Mouse (Mus musculus) limb, embryonic 10.5 days (tissue): ENCODE measurements around the gene Hipk3. TPM values are rescaled to one million over a fixed set of nuclear protein-coding genes. Genes with fewer than 3 reads are reported as not detected.

Experiments used
- DNase-seq: peaks from one replicate; pipeline ENCODE4 v3.0.0-alpha.2; 2017; ENCODE audit warnings: low spot score
- H3K27ac ChIP-seq: fragments of 300-500 bp; sonication (generic); 2 replicates; pipeline ENCODE4 v1.5.1; 2016; ENCODE audit warnings: mild to moderate bottlenecking
- H3K27me3 ChIP-seq: fragments of 300-500 bp; sonication (generic); 2 replicates; pipeline ENCODE4 v1.6.1; 2016; ENCODE audit warnings: low read depth, mild to moderate bottlenecking; ENCODE audit not compliant: poor library complexity, severe bottlenecking
- H3K36me3 ChIP-seq: fragments of 300-500 bp; sonication (generic); 2 replicates; pipeline ENCODE4 v1.6.1; 2016; ENCODE audit warnings: mild to moderate bottlenecking, moderate library complexity
- H3K4me1 ChIP-seq: fragments of 300-500 bp; sonication (generic); 2 replicates; pipeline ENCODE4 v1.6.1; 2016
- H3K4me3 ChIP-seq: fragments of 300-500 bp; sonication (generic); 2 replicates; pipeline ENCODE4 v1.5.1; 2016; ENCODE audit warnings: mild to moderate bottlenecking, moderate library complexity
- H3K9me3 ChIP-seq: fragments of 300-500 bp; sonication (generic); replicated peaks from 2 replicates; pipeline ENCODE4 v1.6.1; 2016; ENCODE audit warnings: mild to moderate bottlenecking
- WGBS: fragments of 180-500 bp; shearing (Covaris S2); methylation state at CpG from one replicate; pipeline ENCODE4 v1.1.7; 2016; 5-methylcytosine and 5-hydroxymethylcytosine counted together
- polyA plus RNA-seq: library from polyadenylated mRNA; unstranded; fragments of >200 nt; fragmentation: Nextera tagmentation; extraction: Ambion mirVana; gene quantifications from 2 replicates; pipeline ENCODE4 v1.2.1, GENCODE M21; 2016

The Hipk3 gene
- polyA plus RNA-seq, 1 experiment from 2014 or later, result 10.7 TPM

DNA sequence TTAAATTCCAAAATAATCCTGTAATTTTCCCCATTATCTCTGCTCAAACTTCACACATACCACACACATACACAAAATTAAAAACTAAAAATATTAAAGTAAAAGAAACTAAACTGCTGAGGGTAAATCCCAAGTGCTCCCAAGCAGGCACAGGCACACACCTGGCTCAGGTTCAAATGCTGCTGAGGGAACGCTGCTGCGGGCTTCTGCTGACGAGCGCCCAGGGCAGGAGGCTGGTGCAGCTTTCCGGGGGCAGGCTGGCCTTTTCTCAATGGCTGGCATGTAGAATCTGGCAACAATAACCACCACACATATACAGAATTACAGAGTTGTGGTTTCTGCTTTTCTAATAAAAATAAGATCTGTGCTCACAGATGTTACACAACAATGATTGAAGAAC lies 63.7 kb downstream of the Hipk3 start:
- H3K4me3 ChIP-seq, result no peak overlapping the region
- no peak overlapping the region for H3K27ac ChIP-seq
- H3K36me3 ChIP-seq, result peaks cover 56% of the 10 kb centered on the region
- 90% methylated on average over 5 of the region's 5 CpGs for WGBS
- H3K9me3 ChIP-seq, result no peaks in the 10 kb centered on the region
- DNase-seq, result no peak
- H3K27me3 ChIP-seq, result no peaks in the 10 kb centered on the region
- H3K4me1 ChIP-seq, result no peaks in the 10 kb centered on the region

DNA sequence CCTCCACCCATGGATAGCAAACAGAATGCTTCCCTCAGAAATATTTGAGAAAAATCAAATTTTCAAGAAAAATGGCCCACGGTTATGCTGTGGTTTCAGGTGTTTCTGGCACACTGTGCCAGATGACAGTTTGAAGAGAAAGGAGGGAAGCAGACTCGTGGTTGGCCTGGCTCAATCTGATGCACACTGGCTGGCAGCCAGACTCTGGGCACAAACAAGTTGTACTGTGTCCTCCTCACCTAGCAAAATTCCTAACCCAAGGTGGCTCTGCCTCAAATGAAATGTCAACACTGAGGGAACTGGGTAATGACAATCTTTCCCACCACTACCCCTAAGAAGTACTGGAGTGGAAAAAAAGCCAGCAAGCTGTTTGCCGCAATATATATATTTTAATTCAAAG lies 68.1 kb downstream of the Hipk3 start:
- H3K27ac ChIP-seq, result no peak overlapping the region
- WGBS, result 86% methylated on average over 3 of the region's 3 CpGs
- H3K9me3 ChIP-seq, result no peaks in the 10 kb centered on the region
- H3K4me1 ChIP-seq, result no peaks in the 10 kb centered on the region
- H3K4me3 ChIP-seq, result no peak overlapping the region
- no peaks in the 10 kb centered on the region for H3K27me3 ChIP-seq
- no peak for DNase-seq
- H3K36me3 ChIP-seq, result peaks cover 22% of the 10 kb centered on the region

DNA sequence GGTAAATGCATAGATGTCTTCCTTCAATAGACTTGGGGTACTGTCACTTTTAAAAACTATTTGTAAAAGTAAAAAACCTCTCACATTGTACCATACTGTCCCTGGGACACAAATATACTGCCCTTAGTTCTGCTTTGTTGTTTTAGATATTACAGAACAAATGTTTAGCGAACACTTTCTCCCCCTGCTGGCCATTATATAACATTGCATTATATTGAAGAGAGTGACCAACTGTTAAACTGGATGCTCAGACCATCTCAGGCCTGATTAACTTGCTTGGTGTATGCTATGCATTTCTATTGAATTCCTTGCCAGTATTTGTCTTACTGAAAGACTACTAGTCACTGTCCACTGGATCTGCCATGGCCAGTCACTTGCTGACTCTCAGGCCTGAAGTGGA lies 72.0 kb downstream of the Hipk3 start:
- H3K36me3 ChIP-seq, result 0 out of 2 replicates have a peak, but pooled peaks cover 2% of the 10 kb centered on the region
- WGBS, result 7% methylated on average over 1 of the region's 1 CpGs
- H3K27me3 ChIP-seq, result no peaks in the 10 kb centered on the region
- no peaks in the 10 kb centered on the region for H3K9me3 ChIP-seq
- H3K4me3 ChIP-seq, result no peak overlapping the region
- no peak for DNase-seq
- no peaks in the 10 kb centered on the region for H3K4me1 ChIP-seq
- no peak overlapping the region for H3K27ac ChIP-seq

DNA sequence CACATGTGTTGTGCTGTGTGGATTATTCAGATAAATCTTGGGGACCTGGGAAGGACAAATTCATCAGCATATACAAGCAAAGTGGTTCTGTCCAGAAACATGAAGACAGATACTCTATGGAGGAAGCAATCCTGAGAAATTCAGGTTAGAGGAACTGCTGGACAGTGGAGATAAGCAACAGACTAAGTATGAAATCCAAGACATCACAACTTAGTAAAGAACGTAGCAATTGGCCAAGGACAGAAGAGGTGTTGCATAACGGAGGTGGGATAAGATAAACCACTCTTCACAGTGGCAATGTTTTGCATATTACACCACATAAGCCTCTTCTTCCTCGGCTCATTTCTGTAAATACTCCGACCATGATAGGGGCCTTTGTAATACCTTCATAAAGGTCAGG lies 73.4 kb downstream of the Hipk3 start:
- Histone ChIP-seq H3K36me3 (no peaks in the 10 kb centered on the region), H3K4me3 (no peak overlapping the region), H3K9me3 (no peaks in the 10 kb centered on the region), H3K27me3 (no peaks in the 10 kb centered on the region), H3K4me1 (no peaks in the 10 kb centered on the region), H3K27ac (no peak overlapping the region)
- WGBS, result 87% methylated on average over 4 of the region's 4 CpGs
- DNase-seq, result no peak

DNA sequence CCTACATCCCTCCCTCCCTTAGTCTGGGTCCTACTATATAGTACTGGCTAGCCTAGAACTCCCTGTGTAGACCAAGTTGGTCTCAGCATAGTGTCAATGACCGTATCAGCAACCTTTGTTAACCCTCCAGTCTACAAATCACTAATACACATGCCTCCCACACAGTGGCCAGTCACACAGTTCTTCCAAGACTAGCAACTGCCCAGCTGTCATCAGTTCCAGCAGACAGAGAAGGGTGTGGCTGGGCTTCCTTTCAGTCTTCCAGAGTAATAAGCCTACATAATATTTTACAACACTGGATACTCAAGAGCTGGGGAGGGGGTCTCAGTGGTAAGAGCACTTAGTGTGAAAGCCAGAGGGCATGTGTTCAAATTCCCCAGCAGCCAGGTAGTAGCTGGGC lies 74.2 kb downstream of the Hipk3 start:
- no peaks in the 10 kb centered on the region for H3K36me3 ChIP-seq
- H3K4me1 ChIP-seq, result no peaks in the 10 kb centered on the region
- no peaks in the 10 kb centered on the region for H3K27me3 ChIP-seq
- DNase-seq, result no peak
- H3K4me3 ChIP-seq, result no peak overlapping the region
- H3K27ac ChIP-seq, result no peak overlapping the region
- H3K9me3 ChIP-seq, result no peaks in the 10 kb centered on the region
- 81% methylated on average over 1 of the region's 1 CpGs for WGBS

DNA sequence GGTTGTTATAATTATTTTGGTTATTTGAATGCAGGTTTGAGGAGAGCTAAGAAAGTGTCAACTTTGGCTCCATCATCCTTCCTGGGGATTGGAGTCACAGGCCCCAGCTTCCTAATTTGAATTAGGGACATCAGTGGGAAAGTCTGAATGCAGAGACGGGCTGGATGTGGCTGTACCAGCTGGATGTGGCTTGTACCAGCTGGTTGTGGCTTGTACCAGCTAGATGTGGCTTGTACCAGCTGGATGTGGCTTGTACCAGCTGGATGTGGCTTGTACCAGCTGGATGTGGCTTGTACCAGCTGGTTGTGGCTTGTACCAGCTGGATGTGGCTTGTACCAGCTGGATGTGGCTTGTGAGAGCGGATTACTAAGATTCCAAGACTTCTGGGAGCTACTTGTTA lies 74.8 kb downstream of the Hipk3 start:
- Histone ChIP-seq H3K4me1 (no peaks in the 10 kb centered on the region), H3K27ac (no peak overlapping the region), H3K4me3 (no peak overlapping the region), H3K27me3 (peaks cover 4% of the 10 kb centered on the region; the same call in 1 of the 2 replicates), H3K36me3 (no peaks in the 10 kb centered on the region), H3K9me3 (no peaks in the 10 kb centered on the region)
- WGBS, result 84% methylated on average over 2 of the region's 2 CpGs
- no peak for DNase-seq

DNA sequence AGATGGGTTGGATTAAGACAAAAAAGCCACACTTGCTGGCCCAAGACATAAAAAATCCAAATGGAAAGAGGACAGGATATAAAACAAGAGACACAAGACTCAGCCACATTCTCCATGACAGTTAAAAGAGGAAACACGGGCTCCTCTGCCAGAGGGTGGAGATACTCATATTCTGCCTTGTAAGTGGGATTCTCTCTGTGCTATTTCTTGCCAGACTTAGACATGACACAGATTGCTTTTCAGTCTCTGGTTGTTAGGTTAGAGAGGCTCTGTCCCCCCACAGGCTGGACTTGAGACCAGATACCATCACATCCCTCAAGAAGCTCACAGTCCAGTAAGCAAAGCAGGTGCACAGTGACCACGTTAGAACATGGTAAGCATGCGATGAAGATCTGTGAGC lies 81.2 kb downstream of the Hipk3 start:
- Histone ChIP-seq H3K36me3 (no peaks in the 10 kb centered on the region), H3K4me1 (peaks cover 13% of the 10 kb centered on the region), H3K9me3 (no peaks in the 10 kb centered on the region), H3K27ac (no peak overlapping the region), H3K4me3 (no peak overlapping the region), H3K27me3 (peaks cover 61% of the 10 kb centered on the region)
- 87% methylated on average over 3 of the region's 3 CpGs for WGBS
- no peak for DNase-seq

DNA sequence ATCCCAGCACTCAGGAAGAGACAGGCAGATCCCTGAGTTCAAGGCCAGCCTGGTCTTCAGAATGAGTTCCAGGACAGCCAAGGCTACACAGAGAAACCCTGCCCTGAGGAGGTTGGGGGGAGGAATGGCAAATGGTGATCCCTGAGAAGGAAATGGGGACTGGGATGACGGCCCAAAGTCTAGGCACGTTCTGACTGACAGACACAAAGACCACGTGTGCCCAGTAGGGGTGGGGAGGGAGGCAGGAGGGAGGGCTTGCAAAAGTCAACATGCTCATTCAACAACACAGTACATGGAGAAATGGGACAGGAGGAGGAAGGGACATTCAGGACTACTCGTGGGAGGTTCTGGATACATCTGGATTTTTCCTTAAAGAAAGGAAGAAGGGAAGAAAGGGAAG lies 81.8 kb downstream of the Hipk3 start:
- 35% methylated on average over 4 of the region's 4 CpGs for WGBS
- Histone ChIP-seq H3K36me3 (no peaks in the 10 kb centered on the region), H3K4me1 (peaks cover 13% of the 10 kb centered on the region), H3K27ac (no peak overlapping the region), H3K9me3 (no peaks in the 10 kb centered on the region), H3K27me3 (peaks cover 66% of the 10 kb centered on the region), H3K4me3 (no peak overlapping the region)
- DNase-seq, result no peak

DNA sequence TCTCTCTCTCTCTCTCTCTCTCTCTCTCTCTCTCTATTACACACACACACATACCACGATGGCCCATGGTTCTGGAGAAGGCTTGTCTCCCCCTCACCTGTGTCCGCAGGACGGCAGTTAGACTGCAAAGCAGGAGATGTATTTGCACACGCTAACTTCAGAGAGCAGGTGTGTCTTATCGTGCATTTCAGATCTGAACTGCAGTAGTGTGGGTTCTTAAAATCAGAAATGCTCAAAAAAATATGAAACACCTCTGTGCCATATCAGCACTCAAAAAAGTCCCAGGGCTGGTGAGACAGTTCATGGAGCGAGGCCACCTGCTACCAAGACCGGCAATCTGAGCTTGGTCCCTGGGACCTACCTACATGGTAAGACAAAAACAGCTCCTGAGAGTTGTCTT lies 82.4 kb downstream of the Hipk3 start:
- Histone ChIP-seq H3K36me3 (no peaks in the 10 kb centered on the region), H3K4me1 (peaks cover 13% of the 10 kb centered on the region), H3K27me3 (peaks cover 73% of the 10 kb centered on the region), H3K4me3 (no peak overlapping the region), H3K27ac (no peak overlapping the region), H3K9me3 (no peaks in the 10 kb centered on the region)
- WGBS, result 88% methylated on average over 7 of the region's 7 CpGs
- no peak for DNase-seq

DNA sequence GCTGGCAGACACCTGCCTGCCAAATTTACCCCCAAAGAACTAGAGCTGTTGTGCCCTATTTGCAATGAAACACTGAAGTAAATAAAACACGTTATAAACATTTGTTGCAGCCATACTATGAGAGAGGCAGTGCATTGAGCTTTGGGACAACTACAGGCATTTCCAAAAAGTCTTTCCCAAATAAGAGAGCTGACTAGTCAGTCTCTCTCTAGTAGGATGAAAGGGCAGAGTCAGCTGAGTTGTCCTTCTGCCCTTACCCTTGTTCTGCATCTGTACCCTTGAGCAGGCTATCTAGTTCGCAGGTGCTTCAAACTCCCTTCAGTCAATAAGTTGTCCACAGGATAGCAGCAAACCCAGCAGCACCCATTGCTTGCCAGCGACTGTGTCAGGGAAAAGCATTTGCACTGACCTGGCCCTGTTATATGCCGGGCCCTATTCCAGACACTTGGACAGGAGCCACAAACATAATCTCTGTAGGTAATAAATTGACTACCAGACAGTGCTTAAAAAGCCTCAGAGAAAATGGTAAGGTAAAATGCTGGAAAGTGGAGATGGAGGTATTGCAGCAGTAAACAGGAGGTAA lies 83.2 kb downstream of the Hipk3 start, which contains the start of gene D430041D05Rik:
TSS of gene D430041D05Rik (minus strand) at position 51 of the 583 bp plus-strand sequence.
- Histone ChIP-seq H3K9me3 (no peaks in the 10 kb centered on the region), H3K27me3 (peaks cover 81% of the 10 kb centered on the region), H3K27ac (peak within 1 kb of the TSS; percentile 83), H3K4me1 (peaks cover 13% of the 10 kb centered on the region), H3K36me3 (no peaks in the 10 kb centered on the region), H3K4me3 (peak within 1 kb of the TSS; percentile 65)
- DNase-seq, result no peak
- 62% methylated on average over 4 of the region's 4 CpGs for WGBS

DNA sequence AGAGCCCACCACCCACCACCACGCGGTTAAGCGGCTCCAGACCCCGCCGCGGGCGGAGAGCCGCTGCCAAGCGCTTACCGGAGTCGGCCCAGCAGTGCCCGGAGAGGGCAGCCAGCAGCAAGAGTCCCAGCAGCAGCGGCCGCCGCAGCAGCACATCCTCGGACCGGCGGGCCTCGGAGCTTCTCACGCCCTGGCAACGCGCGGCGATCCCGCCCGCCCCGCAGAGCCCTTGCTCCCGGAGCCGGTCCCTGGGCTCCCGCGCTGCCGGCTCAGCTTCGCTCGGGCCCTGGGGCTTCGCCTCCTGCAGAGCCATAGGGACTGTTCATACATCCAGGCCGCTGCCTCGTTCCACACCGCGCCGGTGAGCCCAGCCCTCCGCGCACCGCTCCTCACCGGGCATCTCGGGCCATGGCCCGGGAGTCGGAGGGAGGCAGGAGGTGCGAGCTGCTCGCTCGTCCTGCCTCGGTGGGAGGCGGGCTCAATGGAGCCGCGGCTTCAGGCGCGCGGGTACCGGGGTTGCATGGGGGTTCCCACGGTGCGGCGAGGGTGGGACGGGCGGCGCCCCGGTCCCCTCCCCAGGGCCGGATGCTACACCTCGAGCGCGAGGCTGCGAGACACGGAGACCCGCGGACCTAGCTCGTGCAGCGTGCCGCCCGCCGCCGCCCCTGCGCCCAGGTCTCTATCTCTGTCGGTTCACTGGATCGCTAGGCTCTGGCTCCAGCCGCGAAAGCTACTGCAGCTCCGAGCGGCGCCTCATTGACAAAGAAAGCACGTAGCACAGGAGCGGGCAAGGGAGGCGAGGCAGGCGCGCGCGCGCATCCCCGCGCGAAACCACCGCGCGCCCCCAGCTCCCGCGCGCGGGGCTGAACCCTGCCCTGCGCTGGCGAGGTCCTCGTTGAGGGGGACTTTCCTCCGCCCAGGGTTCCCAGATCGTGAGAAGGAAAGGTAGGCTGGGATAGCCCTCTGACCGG lies 84.1 kb downstream of the Hipk3 start:
- Histone ChIP-seq H3K27ac (peak overlapping the region; percentile 83), H3K27me3 (peaks cover 83% of the 10 kb centered on the region), H3K36me3 (no peaks in the 10 kb centered on the region), H3K4me3 (peak overlapping the region; percentile 65), H3K4me1 (peaks cover 13% of the 10 kb centered on the region), H3K9me3 (no peaks in the 10 kb centered on the region)
- under 1% methylated on average over 111 of the region's 111 CpGs for WGBS
- peak; percentile 77 for DNase-seq

DNA sequence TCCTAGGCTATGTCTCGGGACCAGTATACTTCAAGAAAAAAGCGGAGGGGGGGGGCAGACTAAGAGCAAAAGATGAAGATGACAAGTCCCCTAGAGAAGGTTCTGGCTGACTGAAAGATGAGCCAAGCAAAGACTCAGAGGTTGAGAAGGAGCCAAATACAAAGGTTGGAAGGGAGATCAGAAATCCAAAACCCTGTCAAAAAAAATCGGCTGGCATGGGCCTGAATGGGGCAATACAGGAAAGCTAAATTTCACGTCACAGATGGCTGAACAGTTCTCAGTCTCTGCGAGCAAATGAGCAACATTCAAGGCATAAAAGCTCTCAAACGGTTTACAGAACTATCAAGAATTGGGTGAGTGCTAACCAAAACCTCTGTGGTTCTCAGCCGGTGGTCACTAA lies 85.9 kb downstream of the Hipk3 start:
- Histone ChIP-seq H3K9me3 (no peaks in the 10 kb centered on the region), H3K4me3 (no peak overlapping the region), H3K4me1 (peaks cover 13% of the 10 kb centered on the region), H3K27ac (no peak overlapping the region), H3K36me3 (no peaks in the 10 kb centered on the region), H3K27me3 (peaks cover 74% of the 10 kb centered on the region)
- no peak for DNase-seq
- 81% methylated on average over 7 of the region's 7 CpGs for WGBS

DNA sequence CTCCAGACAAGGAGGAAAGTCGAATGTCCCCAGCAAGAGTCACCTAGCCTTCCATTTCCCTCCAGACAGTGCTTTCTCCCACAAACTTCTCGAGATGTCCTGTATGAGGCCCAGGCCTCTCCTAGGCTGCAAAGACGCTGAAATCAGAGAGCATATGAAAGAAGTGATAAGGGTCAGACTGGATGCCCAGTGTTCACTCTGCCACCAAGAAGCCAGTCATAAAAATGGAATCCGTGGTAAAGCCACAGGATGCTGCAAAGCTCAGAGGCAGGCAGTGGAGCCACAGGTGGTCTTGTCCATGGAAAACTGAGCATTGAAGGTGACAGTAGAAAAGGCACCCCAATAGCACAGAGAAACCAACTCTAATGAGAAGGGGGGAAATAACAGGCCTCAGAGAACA lies 86.3 kb downstream of the Hipk3 start:
- Histone ChIP-seq H3K4me3 (no peak overlapping the region), H3K27ac (no peak overlapping the region), H3K9me3 (no peaks in the 10 kb centered on the region), H3K36me3 (no peaks in the 10 kb centered on the region), H3K27me3 (peaks cover 70% of the 10 kb centered on the region), H3K4me1 (peaks cover 13% of the 10 kb centered on the region)
- WGBS, result 72% methylated on average over 4 of the region's 4 CpGs
- no peak for DNase-seq
